Mouse (Mus musculus) C2C12 (cell line): ENCODE measurements around the gene Fat4. TPM values are rescaled to one million over a fixed set of nuclear protein-coding genes. Genes with fewer than 3 reads are reported as not detected.

Source experiments
- H3K27me3 ChIP-seq: one replicate; pipeline ENCODE4 v1.6.1; 2011; ENCODE audit not compliant: control insufficient read depth, insufficient read depth, insufficient read length
- H3K36me3 ChIP-seq: one replicate; pipeline ENCODE4 v1.6.1; 2011; ENCODE audit not compliant: control insufficient read depth, insufficient read depth
- H3K4me3 ChIP-seq: one replicate; pipeline ENCODE4 v1.5.1; 2011; ENCODE audit warnings: mild to moderate bottlenecking, control low read depth; ENCODE audit not compliant: poor library complexity, insufficient read depth, severe bottlenecking
- H3K79me2 ChIP-seq: one replicate; pipeline ENCODE4 v1.6.1; 2011; ENCODE audit not compliant: control insufficient read depth, insufficient read depth
- H3K79me3 ChIP-seq: one replicate; pipeline ENCODE4 v1.6.1; 2011; ENCODE audit warnings: low read depth, control low read depth
- H3ac ChIP-seq: one replicate; pipeline ENCODE3; 2011; ENCODE audit warnings: low read depth; ENCODE audit not compliant: control insufficient read depth, insufficient read length
- CEBPB ChIP-seq: IDR thresholded peaks from one replicate; pipeline ENCODE4 v1.6.1; 2011; ENCODE audit warnings: low read depth, mild to moderate bottlenecking, control low read depth, moderate library complexity
- CTCF ChIP-seq: IDR thresholded peaks from one replicate; pipeline ENCODE4 v1.5.1; 2011; ENCODE audit not compliant: control insufficient read depth, insufficient read depth, insufficient read length
- FOSL1 ChIP-seq: IDR thresholded peaks from one replicate; pipeline ENCODE4 v1.8.0; 2011; ENCODE audit warnings: mild to moderate bottlenecking, low read length; ENCODE audit not compliant: poor library complexity, insufficient read depth, severe bottlenecking
- MAX ChIP-seq: IDR thresholded peaks from one replicate; pipeline ENCODE4 v1.6.1; 2011; ENCODE audit warnings: mild to moderate bottlenecking, control low read depth
- MYOD1 ChIP-seq: IDR thresholded peaks from one replicate; pipeline ENCODE4 v1.6.1; 2011; ENCODE audit warnings: low read depth; ENCODE audit not compliant: control insufficient read depth, insufficient read length
- MYOG ChIP-seq: IDR thresholded peaks from one replicate; pipeline ENCODE4 v1.6.1; 2011; ENCODE audit not compliant: control insufficient read depth, insufficient read length; ENCODE audit errors: extremely low read depth
- USF1 ChIP-seq: IDR thresholded peaks from one replicate; pipeline ENCODE4 v1.6.1; 2011; ENCODE audit warnings: low read depth, mild to moderate bottlenecking, control low read depth, moderate library complexity
- polyA plus RNA-seq: library from polyadenylated mRNA; unstranded; fragments of >200 nt; fragmentation: generic; extraction: Trizol; gene quantifications from one replicate; pipeline ENCODE4 v1.2.1, GENCODE M21; 2012; ENCODE audit warnings: missing spikeins

The Fat4 gene
- polyA plus RNA-seq, 1 experiment = 0.29 TPM

GRCm38 (mm10) chr3:38928076-38928686 lies 41.4 kb downstream of the Fat4 start:
- no peak for TF ChIP-seq MAX
- Histone ChIP-seq H3K27me3 (no peaks in the 10 kb centered on the region), H3K79me2 (no peaks in the 10 kb centered on the region)

GRCm38 (mm10) chr3:38928751-38929150 lies 42.0 kb downstream of the Fat4 start:
- no peak overlapping the region for H3ac ChIP-seq
- no peak overlapping the region for H3K4me3 ChIP-seq
- H3K79me2 ChIP-seq = no peaks in the 10 kb centered on the region
- no peaks in the 10 kb centered on the region for H3K27me3 ChIP-seq
- H3K79me3 ChIP-seq = no peaks in the 10 kb centered on the region
- no peaks in the 10 kb centered on the region for H3K36me3 ChIP-seq
- TF ChIP-seq CTCF (no peak), MYOG (no peak)

More at GRCm38 (mm10) chr3:38928076-38928686, 41.4 kb downstream of the Fat4 start:
- Histone ChIP-seq H3K4me3 (no peak overlapping the region), H3K36me3 (no peaks in the 10 kb centered on the region), H3ac (no peak overlapping the region), H3K79me3 (no peaks in the 10 kb centered on the region)

GRCm38 (mm10) chr3:38934780-38935179 lies 48.0 kb downstream of the Fat4 start:
- H3K4me3 ChIP-seq = no peak overlapping the region
- TF ChIP-seq CEBPB (no peak), CTCF (no peak)
- no peaks in the 10 kb centered on the region for H3K36me3 ChIP-seq
- H3K27me3 ChIP-seq = no peaks in the 10 kb centered on the region
- H3K79me3 ChIP-seq = no peaks in the 10 kb centered on the region
- H3K79me2 ChIP-seq = no peaks in the 10 kb centered on the region
- H3ac ChIP-seq = no peak overlapping the region

GRCm38 (mm10) chr3:38936485-38936884 lies 49.7 kb downstream of the Fat4 start:
- TF ChIP-seq MYOD1 (no peak), USF1 (no peak), CTCF (no peak), CEBPB (no peak), MYOG (no peak), FOSL1 (no peak), MAX (no peak)
- Histone ChIP-seq H3K36me3 (no peaks in the 10 kb centered on the region), H3ac (no peak overlapping the region)

GRCm38 (mm10) chr3:38937159-38937558 lies 50.4 kb downstream of the Fat4 start:
- no peak overlapping the region for H3K4me3 ChIP-seq

More at GRCm38 (mm10) chr3:38936485-38936884, 49.7 kb downstream of the Fat4 start:
- H3K79me2 ChIP-seq = no peaks in the 10 kb centered on the region
- no peaks in the 10 kb centered on the region for H3K27me3 ChIP-seq
- H3K79me3 ChIP-seq = no peaks in the 10 kb centered on the region
- no peak overlapping the region for H3K4me3 ChIP-seq

GRCm38 (mm10) chr3:38938136-38938535 lies 51.4 kb downstream of the Fat4 start:
- TF ChIP-seq MAX (no peak), USF1 (no peak), FOSL1 (no peak), MYOD1 (no peak), CEBPB (no peak), CTCF (no peak), MYOG (no peak)
- no peaks in the 10 kb centered on the region for H3K27me3 ChIP-seq
- no peaks in the 10 kb centered on the region for H3K36me3 ChIP-seq
- no peaks in the 10 kb centered on the region for H3K79me2 ChIP-seq
- H3K79me3 ChIP-seq = no peaks in the 10 kb centered on the region
- no peak overlapping the region for H3K4me3 ChIP-seq
- no peak overlapping the region for H3ac ChIP-seq

More at GRCm38 (mm10) chr3:38937159-38937558, 50.4 kb downstream of the Fat4 start:
- no peak overlapping the region for H3ac ChIP-seq
- no peaks in the 10 kb centered on the region for H3K36me3 ChIP-seq
- H3K79me3 ChIP-seq = no peaks in the 10 kb centered on the region
- no peak for TF ChIP-seq CEBPB
- TF ChIP-seq MAX = no peak
- no peak for TF ChIP-seq CTCF
- TF ChIP-seq FOSL1 = no peak
- TF ChIP-seq USF1 = no peak
- no peak for TF ChIP-seq MYOD1
- TF ChIP-seq MYOG = no peak
- H3K79me2 ChIP-seq = no peaks in the 10 kb centered on the region
- H3K27me3 ChIP-seq = no peaks in the 10 kb centered on the region
